Mouse (Mus musculus): ENCODE results near the gene Ppm1j.

- TF ChIP-seq CTCF (IDR thresholded peaks at IDR 0.05; ENCODE audit: control insufficient read depth, insufficient read depth, insufficient replicate concordance, low read depth, low read length) (no peak), POLR2A (IDR thresholded peaks at IDR 0.05; ENCODE audit: control insufficient read depth, low read depth, low read length) (no peak)
Measured at GRCm38 (mm10) chr3:104795661-104796340, 14.9 kb downstream of the Ppm1j start.

Measured in testis, adult 2 months (tissue).